Mouse (Mus musculus) MEL (cell line): Measurements from ENCODE around the gene Ccdc171. TPM values are rescaled to one million over a fixed set of nuclear protein-coding genes. Genes with fewer than 3 reads are reported as not detected.

Source experiments
- DNase-seq: peaks from one replicate; pipeline ENCODE4 v3.0.0; 2011; ENCODE audit warnings: low read depth, low spot score
- H3K27ac ChIP-seq: 2 replicates; pipeline ENCODE4 v1.5.1; 2012; ENCODE audit warnings: low read depth, mild to moderate bottlenecking, control low read depth, low read length, moderate library complexity; ENCODE audit not compliant: control insufficient read depth
- H3K27me3 ChIP-seq, 2 experiments: fragments of 150-350 bp in 1 of 2; sonication (generic) in 1 of 2; 2 replicates each; pipeline ENCODE4 v1.6.1; 2012; ENCODE audit warnings: low read length in 2 of 2, mild to moderate bottlenecking in 2 of 2, improper control_type of control experiment in 1 of 2, moderate library complexity in 1 of 2; ENCODE audit not compliant: insufficient read depth in 2 of 2, control insufficient read depth in 1 of 2
- H3K36me3 ChIP-seq, 2 experiments: 2 replicates each; pipeline ENCODE4 v1.6.1; 2012 to 2014; ENCODE audit warnings: low read length in 2 of 2, improper control_type of control experiment in 1 of 2, inconsistent platforms in 1 of 2, mild to moderate bottlenecking in 1 of 2; ENCODE audit not compliant: insufficient read depth in 2 of 2, control insufficient read depth in 1 of 2
- H3K4me1 ChIP-seq, 2 experiments: fragments of 150-350 bp in 1 of 2; sonication (generic) in 1 of 2; 2 replicates each; pipeline ENCODE4 v1.6.1; 2012; ENCODE audit warnings: low read length in 2 of 2, improper control_type of control experiment in 1 of 2, mild to moderate bottlenecking in 1 of 2; ENCODE audit not compliant: insufficient read depth in 2 of 2, control insufficient read depth in 1 of 2
- H3K4me3 ChIP-seq, 2 experiments: fragments of 150-350 bp in 1 of 2; sonication (generic) in 1 of 2; 2 replicates each; pipeline ENCODE4 v1.5.1; 2012; ENCODE audit warnings: low read depth in 2 of 2, low read length in 2 of 2, mild to moderate bottlenecking in 2 of 2, moderate library complexity in 2 of 2, control low read depth in 1 of 2, improper control_type of control experiment in 1 of 2; ENCODE audit not compliant: control insufficient read depth in 1 of 2, insufficient read depth in 1 of 2
- H3K79me2 ChIP-seq: 2 replicates; pipeline ENCODE4 v1.6.1; 2012; ENCODE audit warnings: mild to moderate bottlenecking, low read length, moderate library complexity; ENCODE audit not compliant: control insufficient read depth, poor library complexity, insufficient read depth
- H3K9ac ChIP-seq: 2 replicates; pipeline ENCODE4 v1.6.1; 2012; ENCODE audit warnings: low read depth, mild to moderate bottlenecking, control low read depth, low read length, moderate library complexity; ENCODE audit not compliant: control insufficient read depth, poor library complexity, severe bottlenecking
- H3K9me3 ChIP-seq: fragments of 150-350 bp; sonication (generic); replicated peaks from 2 replicates; pipeline ENCODE4 v1.6.1; 2012; ENCODE audit warnings: mild to moderate bottlenecking, low read length, improper control_type of control experiment, moderate library complexity; ENCODE audit not compliant: insufficient read depth
- CHD1 ChIP-seq: IDR thresholded peaks from 2 replicates; pipeline ENCODE4 v1.6.1; 2012; ENCODE audit warnings: low read depth, mild to moderate bottlenecking, inconsistent platforms, low read length, improper control_type of control experiment
- CHD2 ChIP-seq: IDR thresholded peaks from 2 replicates; pipeline ENCODE4 v1.6.1; 2011; ENCODE audit warnings: low read length, improper control_type of control experiment
- E2F4 ChIP-seq: IDR thresholded peaks from 2 replicates; pipeline ENCODE4 v1.6.1; 2011; ENCODE audit warnings: low read depth, low read length, improper control_type of control experiment, borderline replicate concordance
- ELF1 ChIP-seq: IDR thresholded peaks from 2 replicates; pipeline ENCODE4 v1.6.1; 2014; ENCODE audit warnings: low read depth, mild to moderate bottlenecking, inconsistent platforms, low read length, improper control_type of control experiment, moderate library complexity
- EP300 ChIP-seq, 2 experiments: IDR thresholded peaks; 2 replicates each; pipeline ENCODE4 v1.6.1; 2011; ENCODE audit warnings: improper control_type of control experiment in 2 of 2, low read length in 2 of 2, low read depth in 1 of 2, mild to moderate bottlenecking in 1 of 2
- KAT2A ChIP-seq: conservative IDR thresholded peaks from 2 replicates; pipeline ENCODE4 v1.6.1; 2012; ENCODE audit warnings: low read depth, low read length, improper control_type of control experiment, inconsistent platforms
- MAX ChIP-seq: IDR thresholded peaks from 2 replicates; pipeline ENCODE4 v1.6.1; 2011; ENCODE audit warnings: low read length, improper control_type of control experiment
- MEF2A ChIP-seq: IDR thresholded peaks from 2 replicates; pipeline ENCODE4 v1.6.1; 2014; ENCODE audit warnings: low read depth, mild to moderate bottlenecking, inconsistent platforms, low read length, improper control_type of control experiment; ENCODE audit not compliant: poor library complexity, insufficient replicate concordance, severe bottlenecking; ENCODE audit errors: extremely low read depth
- MYB ChIP-seq: IDR thresholded peaks from 2 replicates; pipeline ENCODE4 v1.6.1; 2011; ENCODE audit warnings: mild to moderate bottlenecking, low read depth, low read length, improper control_type of control experiment
- MYC ChIP-seq: IDR thresholded peaks from 2 replicates; pipeline ENCODE4 v1.6.1; 2011; ENCODE audit warnings: low read depth, mild to moderate bottlenecking, low read length, improper control_type of control experiment, moderate library complexity
- TCF12 ChIP-seq: IDR thresholded peaks from 2 replicates; pipeline ENCODE4 v1.6.1; 2014; ENCODE audit warnings: low read depth, mild to moderate bottlenecking, inconsistent platforms, low read length, improper control_type of control experiment, moderate library complexity
- USF1 ChIP-seq: IDR thresholded peaks from 2 replicates; pipeline ENCODE4 v1.6.1; 2014; ENCODE audit warnings: low read depth, mild to moderate bottlenecking, inconsistent platforms, low read length, improper control_type of control experiment, moderate library complexity
- ZKSCAN1 ChIP-seq: IDR thresholded peaks from 2 replicates; pipeline ENCODE4 v1.6.1; 2012; ENCODE audit warnings: low read depth, mild to moderate bottlenecking, inconsistent platforms, low read length, improper control_type of control experiment, moderate library complexity
- polyA plus RNA-seq, 2 experiments: library from polyadenylated mRNA; stranded (reverse) in 1 of 2; unstranded in 1 of 2; fragments of >175 nt in 1 of 2; fragments of >200 nt in 1 of 2; gene quantifications; 2 replicates each; pipeline versions ENCODE4 v1.2.1 to v1.2.4; 2012; ENCODE audit warnings: low replicate concordance in 2 of 2, low read depth in 1 of 2; ENCODE audit not compliant: insufficient read length in 2 of 2, insufficient read depth in 1 of 2, missing spikeins in 1 of 2
- total RNA-seq: library from RNA; depleted of rRNA; stranded (reverse); fragments of 300-350 nt; gene quantifications from 2 replicates; pipeline ENCODE4 v1.2.3, GENCODE M21; 2012

Ccdc171 gene
- total and polyA plus RNA-seq, 3 experiments, result 1.6 to 1.8 TPM; not detected in 1

DNA sequence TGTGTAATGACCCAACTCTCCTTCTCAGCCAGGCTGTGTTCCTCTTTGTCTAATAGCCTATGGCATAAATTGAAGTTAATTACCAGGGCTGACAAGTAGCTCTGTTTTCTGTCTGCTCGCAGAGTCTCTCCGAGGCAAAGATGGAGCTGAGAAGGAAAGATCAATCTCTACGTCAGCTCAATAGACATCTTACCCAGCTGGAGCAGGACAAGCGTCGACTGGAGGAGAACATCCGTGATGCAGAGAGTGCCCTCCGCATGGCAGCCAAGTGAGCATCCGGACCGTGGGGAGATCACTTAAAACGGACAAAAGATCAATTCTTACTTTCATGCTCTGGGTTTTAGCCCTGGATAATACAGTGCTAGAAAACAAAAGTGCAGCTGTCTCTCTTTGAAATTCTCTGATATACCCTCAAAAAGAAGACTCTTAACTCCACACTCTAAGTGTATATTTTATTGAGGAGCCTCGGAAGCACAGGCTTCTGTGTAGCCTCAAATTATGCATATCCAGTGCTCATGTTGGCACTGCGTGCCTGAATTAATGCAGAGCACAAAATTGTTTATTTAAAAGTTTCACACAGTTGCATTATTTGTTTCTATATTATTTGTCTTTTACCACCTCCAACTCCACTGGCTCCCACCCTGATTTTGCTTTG is 217.6 kb downstream of the Ccdc171 start:
- H3K36me3 ChIP-seq, result peaks cover 0 to 15% of the 10 kb centered on the region in 2 experiments; a peak in 2 of 4 replicates
- no peaks in the 10 kb centered on the region for H3K9me3 ChIP-seq
- no peak overlapping the region for H3K27ac ChIP-seq
- peaks cover 8 to 10% of the 10 kb centered on the region in 2 experiments for H3K4me1 ChIP-seq
- no peak overlapping the region for H3K9ac ChIP-seq
- no peaks in the 10 kb centered on the region for H3K79me2 ChIP-seq
- no peaks in the 10 kb centered on the region for H3K27me3 ChIP-seq
- TF ChIP-seq EP300 (IDR thresholded peaks at IDR 0.05; ENCODE audit: low read depth in 1 of 2, low read length in 2 of 2) (no peak), ZKSCAN1 (no peak), USF1 (no peak), MAX (no peak)
- TF ChIP-seq, all 39 proteins: peak for 0
- no peak for DNase-seq
- H3K4me3 ChIP-seq, result no peak overlapping the region

GRCm38 (mm10) chr4:83775136-83775535 is 249.8 kb downstream of the Ccdc171 start:
- Histone ChIP-seq H3K9ac (no peak overlapping the region), H3K27me3 (no peaks in the 10 kb centered on the region), H3K4me3 (no peak overlapping the region), H3K4me1 (no peaks in the 10 kb centered on the region), H3K27ac (no peak overlapping the region), H3K9me3 (no peaks in the 10 kb centered on the region), H3K79me2 (no peaks in the 10 kb centered on the region), H3K36me3 (no peaks in the 10 kb centered on the region)
- no peak for TF ChIP-seq MYC
- TF ChIP-seq KAT2A, result no peak
- TF ChIP-seq TCF12, result no peak
- TF ChIP-seq CHD1, result no peak
- no peak for TF ChIP-seq MEF2A
- TF ChIP-seq USF1, result no peak
- TF ChIP-seq MYB, result no peak
- no peak for TF ChIP-seq E2F4
- DNase-seq, result no peak

DNA sequence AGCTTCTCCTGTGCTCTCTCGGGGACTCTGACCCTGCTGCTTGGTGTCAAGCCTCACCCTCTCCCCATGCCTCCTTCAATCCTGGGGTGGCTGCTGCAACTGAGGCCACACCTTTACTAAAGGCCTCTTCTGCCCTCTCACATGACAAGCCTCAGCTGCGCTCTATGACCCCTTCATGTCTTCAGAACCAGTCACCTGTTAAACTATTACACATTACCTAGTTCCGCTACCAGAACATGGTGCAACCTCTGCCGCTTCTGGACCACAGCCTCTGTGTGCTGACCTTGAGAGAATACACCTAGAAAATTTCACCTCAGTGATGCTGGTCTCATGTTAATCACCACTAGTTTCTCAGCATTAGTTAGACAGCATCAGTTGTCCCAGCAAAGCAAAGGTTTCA is 254.7 kb downstream of the Ccdc171 start:
- H3K4me1 ChIP-seq, result no peaks in the 10 kb centered on the region
- H3K79me2 ChIP-seq, result no peaks in the 10 kb centered on the region
- H3K27me3 ChIP-seq, result no peaks in the 10 kb centered on the region
- no peaks in the 10 kb centered on the region for H3K9me3 ChIP-seq
- no peak overlapping the region for H3K4me3 ChIP-seq
- no peak for DNase-seq
- no peak overlapping the region for H3K27ac ChIP-seq
- TF ChIP-seq CHD2 (no peak), ELF1 (no peak)
- H3K9ac ChIP-seq, result no peak overlapping the region
- H3K36me3 ChIP-seq, result no peaks in the 10 kb centered on the region; a peak in 1 of 4 replicates
